Mouse (Mus musculus) neural tube, embryonic 13.5 days (tissue): Measurements from ENCODE around the gene Ugcg. TPM values are rescaled to one million over a fixed set of nuclear protein-coding genes. Genes with fewer than 3 reads are reported as not detected.
A peak's percentile ranks its signal among the peaks of the same experiment; 100 is the strongest.

Experiments used
- ATAC-seq: fragments of 200-750 bp; cut with Nextera tagmentation; 2 replicates; pipeline ENCODE4 v1.8.0; 2017; ENCODE audit warnings: low read depth, mild to moderate bottlenecking, moderate TSS enrichment, moderate library complexity
- H3K27ac ChIP-seq: fragments of 300-500 bp; sonication (generic); replicated peaks from 2 replicates; pipeline ENCODE4 v1.5.1; 2015; ENCODE audit warnings: moderate library complexity, mild to moderate bottlenecking, inconsistent platforms
- H3K27me3 ChIP-seq: fragments of 300-500 bp; sonication (generic); 2 replicates; pipeline ENCODE4 v1.6.1; 2015; ENCODE audit warnings: mild to moderate bottlenecking, inconsistent platforms
- H3K36me3 ChIP-seq: fragments of 300-500 bp; sonication (generic); 2 replicates; pipeline ENCODE4 v1.6.1; 2015; ENCODE audit warnings: mild to moderate bottlenecking, inconsistent platforms
- H3K4me1 ChIP-seq: fragments of 300-500 bp; sonication (generic); replicated peaks from 2 replicates; pipeline ENCODE4 v1.6.1; 2015; ENCODE audit warnings: inconsistent platforms
- H3K4me2 ChIP-seq: fragments of 300-500 bp; sonication (generic); 2 replicates; pipeline ENCODE4 v1.6.1; 2015; ENCODE audit warnings: inconsistent platforms, mild to moderate bottlenecking, moderate library complexity
- H3K4me3 ChIP-seq: fragments of 300-500 bp; sonication (generic); 2 replicates; pipeline ENCODE4 v1.5.1; 2015; ENCODE audit warnings: mild to moderate bottlenecking, inconsistent platforms
- H3K9ac ChIP-seq: fragments of 300-500 bp; sonication (generic); 2 replicates; pipeline ENCODE4 v1.6.1; 2015; ENCODE audit warnings: moderate library complexity, mild to moderate bottlenecking, inconsistent platforms
- H3K9me3 ChIP-seq: fragments of 300-500 bp; sonication (generic); 2 replicates; pipeline ENCODE4 v1.6.1; 2016; ENCODE audit warnings: inconsistent platforms
- WGBS: fragments of 180-500 bp; shearing (Covaris S2); methylation state at CpG from one replicate; pipeline ENCODE4 v1.1.7; 2015; 5-methylcytosine and 5-hydroxymethylcytosine counted together
- polyA plus RNA-seq: library from polyadenylated mRNA; unstranded; fragments of >200 nt; fragmentation: Nextera tagmentation; extraction: Ambion mirVana; gene quantifications from 2 replicates; pipeline ENCODE4 v1.2.1, GENCODE M21; 2015

Gene Ugcg
- 15.1 and 17.0 TPM in 2 replicates for polyA plus RNA-seq

DNA sequence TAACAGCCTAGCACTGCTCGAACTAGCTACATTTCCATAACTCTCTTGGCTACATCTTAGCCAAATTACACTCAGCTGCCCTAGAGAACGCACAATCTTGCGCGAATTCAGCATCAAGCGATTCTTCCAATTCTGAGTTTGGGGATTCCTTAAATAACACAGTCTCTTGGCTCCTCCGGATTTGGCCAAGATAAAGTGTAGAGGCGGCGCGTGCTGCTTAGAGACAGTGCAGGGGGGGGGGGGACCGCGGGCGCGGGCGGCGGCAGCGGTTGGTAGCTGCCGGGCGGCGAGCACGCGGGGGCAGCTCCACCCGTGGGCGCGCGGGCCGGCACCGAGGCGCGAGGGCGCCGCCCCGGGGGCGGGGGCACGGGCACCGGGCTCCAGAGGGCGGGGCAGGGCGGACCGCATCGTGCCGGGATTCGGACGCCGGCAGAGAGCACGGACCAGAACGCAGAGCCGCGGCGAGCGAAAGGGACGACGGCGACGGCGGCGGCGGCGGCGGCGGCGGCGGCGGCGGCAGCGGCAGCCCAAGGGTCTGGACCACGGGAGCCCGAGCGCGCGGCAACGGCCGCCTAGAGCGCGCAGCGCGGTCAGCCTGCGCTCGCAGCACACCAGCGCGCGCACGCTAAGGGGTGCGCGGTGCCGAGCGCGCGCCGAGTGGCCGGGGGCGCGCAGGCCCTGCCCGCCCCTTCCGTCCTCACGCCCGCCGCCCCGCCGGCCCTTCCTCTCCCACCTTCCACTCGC lies at the start of gene Ugcg:
TSS of gene Ugcg (plus strand) at position 456 of the 744 bp plus-strand sequence.
- under 1% methylated on average over 49 of the region's 99 CpGs for WGBS
- Histone ChIP-seq H3K9ac (peak within 1 kb of the TSS; percentile 97), H3K4me3 (peak within 1 kb of the TSS; percentile 93), H3K27me3 (no peaks in the 10 kb centered on the region), H3K4me2 (peak within 1 kb of the TSS; percentile 74), H3K4me1 (peaks cover 16% of the 10 kb centered on the region), H3K9me3 (no peaks in the 10 kb centered on the region), H3K36me3 (no peaks in the 10 kb centered on the region), H3K27ac (peak within 1 kb of the TSS; percentile 97)
- ATAC-seq, result peak; percentile 94

DNA sequence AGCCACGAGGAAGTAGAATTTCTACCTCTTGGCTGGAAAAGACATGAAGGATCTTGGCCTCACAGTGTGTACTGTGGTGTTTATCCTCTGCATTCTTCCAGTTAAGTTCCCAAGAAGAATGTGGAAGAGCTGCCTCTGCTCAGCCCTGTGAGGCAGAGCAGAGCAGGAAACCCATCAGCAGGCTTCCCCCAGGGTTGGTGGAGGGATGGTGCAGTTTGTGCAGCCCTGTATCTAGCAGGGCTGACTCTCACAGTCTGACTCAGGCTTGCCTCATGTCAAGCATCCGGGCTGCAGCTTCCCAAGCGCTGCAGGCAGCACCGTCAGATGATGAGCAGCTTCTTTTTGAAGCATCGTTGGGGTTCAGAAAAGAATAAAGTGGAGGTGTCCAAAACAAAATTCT lies 40.0 kb upstream of the Ugcg start:
- Histone ChIP-seq H3K4me1 (no peaks in the 10 kb centered on the region), H3K4me2 (no peak overlapping the region), H3K9me3 (no peaks in the 10 kb centered on the region), H3K4me3 (no peak overlapping the region), H3K27ac (no peak overlapping the region), H3K36me3 (no peaks in the 10 kb centered on the region), H3K27me3 (no peaks in the 10 kb centered on the region), H3K9ac (no peak overlapping the region)
- 86% methylated on average over 5 of the region's 5 CpGs for WGBS
- ATAC-seq, result no peak

DNA sequence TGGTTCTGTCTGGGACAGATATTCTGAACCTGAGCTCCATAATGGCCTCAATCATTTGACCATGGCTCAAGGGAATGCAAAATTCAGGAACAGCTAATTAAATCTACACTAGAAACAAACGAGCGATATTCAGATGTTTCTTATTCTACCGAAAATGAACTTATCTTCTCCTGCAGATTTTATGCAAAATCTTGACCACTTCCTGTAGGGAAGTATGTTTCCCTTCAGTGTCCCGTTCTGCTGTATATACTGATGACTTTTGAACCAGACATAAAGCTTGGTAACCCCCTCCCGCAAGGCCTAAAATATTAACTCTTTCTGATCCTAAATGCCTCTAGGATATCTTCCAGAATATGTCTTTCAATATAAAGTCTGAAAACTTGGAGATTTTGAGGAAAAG lies 38.1 kb upstream of the Ugcg start:
- WGBS, result 81% methylated on average over 5 of the region's 5 CpGs

DNA sequence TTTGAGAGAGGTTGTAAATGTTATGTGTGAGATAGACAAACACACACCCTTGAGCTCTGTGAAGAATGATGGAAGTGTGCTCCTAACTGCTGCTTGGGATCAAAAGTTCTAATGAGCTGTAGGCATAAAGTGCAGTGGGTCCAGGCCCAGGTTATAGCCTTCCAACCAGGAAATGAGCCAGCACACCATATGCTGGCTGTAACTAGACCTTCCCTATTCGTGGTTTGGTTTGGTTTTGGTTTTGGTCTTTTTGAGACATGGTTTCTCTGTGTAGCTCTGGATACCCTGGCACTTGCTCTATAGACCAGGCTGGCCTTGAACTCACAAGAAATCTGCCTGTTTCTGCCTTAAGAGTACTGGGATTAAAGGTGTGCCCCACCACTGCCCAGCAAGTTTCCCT lies 37.1 kb upstream of the Ugcg start:
- H3K9ac ChIP-seq, result no peak overlapping the region
- ATAC-seq, result no peak
- H3K4me3 ChIP-seq, result no peak overlapping the region
- no peaks in the 10 kb centered on the region for H3K27me3 ChIP-seq
- no peak overlapping the region for H3K27ac ChIP-seq
- no peaks in the 10 kb centered on the region for H3K9me3 ChIP-seq
- H3K4me1 ChIP-seq, result no peaks in the 10 kb centered on the region
- no peak overlapping the region for H3K4me2 ChIP-seq
- 89% methylated on average over 1 of the region's 1 CpGs for WGBS
- H3K36me3 ChIP-seq, result no peaks in the 10 kb centered on the region

More for the DNA sequence above, 38.1 kb upstream of the Ugcg start:
- Histone ChIP-seq H3K9ac (no peak overlapping the region), H3K4me3 (no peak overlapping the region), H3K36me3 (no peaks in the 10 kb centered on the region), H3K27me3 (no peaks in the 10 kb centered on the region), H3K4me1 (no peaks in the 10 kb centered on the region), H3K4me2 (no peak overlapping the region), H3K9me3 (no peaks in the 10 kb centered on the region), H3K27ac (no peak overlapping the region)
- no peak for ATAC-seq

DNA sequence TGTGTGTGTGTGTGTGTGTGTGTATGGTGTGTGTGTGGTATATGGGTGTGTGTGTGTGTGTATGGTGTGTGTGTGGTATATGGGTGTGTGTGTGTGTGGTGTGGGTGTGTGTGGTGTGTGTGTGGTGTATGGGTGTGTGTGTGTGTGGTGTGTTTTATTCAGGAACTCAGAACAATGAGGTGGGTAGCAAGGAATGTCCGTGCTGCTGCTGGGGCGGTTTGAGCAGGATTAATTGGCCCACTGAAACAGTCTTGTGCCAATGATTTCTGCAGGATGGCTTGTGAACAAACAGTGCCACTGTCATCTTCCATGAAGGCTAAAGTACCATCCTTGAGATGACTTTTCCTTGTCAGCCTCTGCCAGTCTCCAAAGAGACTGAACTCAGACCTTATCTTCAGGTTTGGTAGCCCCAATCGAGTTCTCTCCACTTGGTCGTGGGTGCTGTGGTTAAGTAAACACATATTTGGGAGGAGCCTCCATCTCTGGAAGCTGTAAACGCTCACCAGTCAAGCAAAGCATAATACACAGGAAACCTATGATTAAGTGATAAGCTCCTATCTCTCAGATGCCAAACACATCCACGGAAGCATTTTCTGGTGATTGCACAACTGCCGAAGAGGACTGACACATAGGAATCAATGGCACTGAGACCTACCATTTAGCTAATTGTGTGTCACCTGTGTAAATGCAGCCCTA lies 32.0 kb upstream of the Ugcg start:
- 78% methylated on average over 7 of the region's 7 CpGs for WGBS
- no peaks in the 10 kb centered on the region for H3K4me1 ChIP-seq
- H3K36me3 ChIP-seq, result no peaks in the 10 kb centered on the region
- H3K4me2 ChIP-seq, result no peak overlapping the region
- no peak for ATAC-seq
- H3K27me3 ChIP-seq, result no peaks in the 10 kb centered on the region
- H3K4me3 ChIP-seq, result no peak overlapping the region
- no peaks in the 10 kb centered on the region for H3K9me3 ChIP-seq
- no peak overlapping the region for H3K27ac ChIP-seq
- no peak overlapping the region for H3K9ac ChIP-seq

DNA sequence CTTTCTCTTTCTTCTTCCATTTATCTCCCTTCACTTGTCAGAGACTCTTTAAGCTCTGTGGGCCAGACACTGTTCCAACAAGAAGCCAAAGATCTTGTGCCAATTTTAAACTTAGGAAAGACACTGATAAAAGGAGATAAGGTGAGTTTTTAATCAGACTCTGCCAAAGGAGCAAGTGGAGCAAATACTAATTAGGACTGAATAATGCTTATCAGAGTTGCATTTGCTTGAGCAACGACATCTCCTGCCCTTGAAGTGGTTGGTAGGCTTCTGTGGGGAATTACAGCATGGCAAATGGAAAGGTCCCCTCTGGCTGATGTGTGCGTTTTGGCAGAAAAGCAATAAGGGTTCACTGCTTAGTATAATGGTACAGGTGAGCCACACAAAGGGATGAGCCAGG lies 31.4 kb upstream of the Ugcg start:
- Histone ChIP-seq H3K36me3 (no peaks in the 10 kb centered on the region), H3K27ac (no peak overlapping the region), H3K9ac (no peak overlapping the region), H3K9me3 (no peaks in the 10 kb centered on the region), H3K27me3 (no peaks in the 10 kb centered on the region), H3K4me2 (no peak overlapping the region), H3K4me1 (no peaks in the 10 kb centered on the region), H3K4me3 (no peak overlapping the region)
- no peak for ATAC-seq
- WGBS, result 77% methylated on average over 2 of the region's 2 CpGs

DNA sequence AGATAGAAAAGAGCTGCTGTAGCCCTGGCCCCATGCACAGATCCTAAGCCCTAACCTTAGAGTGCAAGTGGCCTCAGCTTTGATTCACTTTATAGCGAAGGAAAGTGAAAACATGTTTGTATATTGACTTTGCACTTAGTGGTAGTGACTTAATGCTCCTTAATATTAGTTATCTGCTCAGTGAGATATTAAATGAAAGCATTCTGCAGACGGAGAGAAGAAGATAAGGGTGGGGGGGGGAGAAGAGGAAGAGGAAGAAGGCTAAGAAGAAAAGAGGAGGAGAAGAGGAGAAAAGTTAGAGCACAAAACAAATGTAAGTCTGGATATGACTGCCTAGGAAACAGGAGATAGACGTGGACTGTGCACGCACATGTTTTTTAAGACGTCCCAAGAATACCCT lies 28.8 kb upstream of the Ugcg start:
- 93% methylated on average over 5 of the region's 5 CpGs for WGBS
- no peak overlapping the region for H3K9ac ChIP-seq
- ATAC-seq, result no peak
- no peaks in the 10 kb centered on the region for H3K27me3 ChIP-seq
- H3K27ac ChIP-seq, result no peak overlapping the region
- no peak overlapping the region for H3K4me2 ChIP-seq
- H3K9me3 ChIP-seq, result no peaks in the 10 kb centered on the region
- H3K4me1 ChIP-seq, result no peaks in the 10 kb centered on the region
- H3K4me3 ChIP-seq, result no peak overlapping the region
- H3K36me3 ChIP-seq, result no peaks in the 10 kb centered on the region

DNA sequence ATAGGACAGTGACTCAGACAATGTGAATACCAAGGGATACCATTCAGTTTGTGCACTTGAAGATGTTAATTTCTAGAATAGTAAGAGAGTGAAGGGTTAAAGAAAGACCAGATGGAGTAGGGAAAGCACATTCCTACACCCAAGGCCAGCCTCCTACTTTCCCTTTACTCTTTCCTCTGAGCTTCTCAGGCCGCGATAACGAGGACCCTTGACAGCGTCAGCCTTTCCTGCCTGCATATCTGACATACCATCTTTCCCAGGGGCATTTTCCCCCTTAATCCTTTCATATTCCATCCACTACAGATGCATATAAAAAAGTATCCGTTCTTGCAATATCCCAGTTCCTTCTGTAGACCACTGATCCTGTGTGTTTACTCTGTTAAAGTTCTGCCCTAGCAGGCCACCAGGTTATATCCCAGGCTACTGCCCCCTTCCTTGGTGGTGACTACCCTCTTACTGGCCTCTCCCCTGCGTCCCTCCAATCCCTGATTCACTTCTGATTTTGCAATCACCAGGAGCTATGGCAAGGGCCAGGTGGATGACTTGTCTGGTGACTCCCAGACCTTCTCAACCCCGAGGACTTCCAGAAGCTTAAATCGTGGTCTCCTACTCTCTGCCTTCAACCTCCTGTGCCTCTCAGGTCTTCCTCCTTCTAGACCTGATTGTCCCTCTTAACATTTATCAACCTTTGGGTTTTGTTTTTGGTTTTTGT lies 27.9 kb upstream of the Ugcg start:
- Histone ChIP-seq H3K9ac (no peak overlapping the region), H3K4me3 (no peak overlapping the region), H3K36me3 (no peaks in the 10 kb centered on the region), H3K9me3 (no peaks in the 10 kb centered on the region), H3K4me2 (no peak overlapping the region), H3K27ac (no peak overlapping the region), H3K27me3 (no peaks in the 10 kb centered on the region), H3K4me1 (no peaks in the 10 kb centered on the region)
- ATAC-seq, result no peak
- 80% methylated on average over 8 of the region's 8 CpGs for WGBS

DNA sequence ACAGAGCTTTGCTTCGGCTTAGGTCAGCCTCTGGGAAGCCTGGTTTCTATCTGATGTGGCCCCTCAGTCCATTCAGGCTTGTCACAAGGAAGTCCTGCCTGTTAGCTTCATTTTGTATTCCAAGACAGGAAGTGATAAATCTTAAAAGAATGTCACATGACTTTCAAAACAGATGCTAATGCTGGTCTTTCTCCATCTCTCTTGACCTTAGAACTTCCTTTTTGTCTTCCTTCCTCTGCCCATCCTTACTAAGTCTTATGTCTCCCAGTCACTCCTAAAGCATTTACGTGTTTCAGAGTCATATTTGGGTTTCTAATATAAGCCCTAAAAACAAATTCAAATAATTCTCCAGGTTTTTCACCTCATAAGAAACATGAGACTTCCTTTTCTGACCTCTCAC lies 25.0 kb upstream of the Ugcg start:
- ATAC-seq, result no peak
- Histone ChIP-seq H3K9ac (no peak overlapping the region), H3K27ac (no peak overlapping the region), H3K4me2 (no peak overlapping the region), H3K27me3 (no peaks in the 10 kb centered on the region), H3K4me3 (no peak overlapping the region), H3K36me3 (no peaks in the 10 kb centered on the region), H3K9me3 (no peaks in the 10 kb centered on the region), H3K4me1 (no peaks in the 10 kb centered on the region)
- WGBS, result 72% methylated on average over 2 of the region's 2 CpGs

DNA sequence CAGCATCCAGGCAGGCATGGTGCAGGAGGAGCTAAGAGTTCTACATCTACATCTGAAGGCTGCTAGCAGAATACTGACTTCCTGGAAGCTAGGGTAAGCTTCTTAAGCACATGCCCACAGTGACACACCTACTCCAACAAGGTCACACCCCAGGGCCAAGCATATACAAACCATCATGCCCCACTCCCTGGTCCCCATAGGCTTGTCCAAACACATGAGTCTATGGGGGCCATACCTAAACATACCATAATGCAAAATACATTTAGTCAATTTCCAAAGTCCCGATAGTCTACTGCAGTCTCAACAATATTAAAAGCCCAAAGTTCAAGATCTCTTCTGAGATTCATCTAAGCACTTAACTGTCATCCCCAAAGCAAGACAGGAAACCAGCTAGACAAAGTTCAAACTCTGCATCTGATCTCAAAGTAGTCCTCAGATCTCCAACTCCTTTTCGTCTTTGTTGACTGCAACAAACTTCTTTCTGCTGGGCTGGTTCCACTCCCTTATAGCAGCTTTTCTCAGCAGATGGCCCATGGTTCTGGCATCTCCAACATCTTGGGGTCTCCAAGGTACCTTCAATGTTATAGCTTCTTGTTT lies 21.7 kb upstream of the Ugcg start:
- Histone ChIP-seq H3K4me1 (no peaks in the 10 kb centered on the region), H3K27me3 (no peaks in the 10 kb centered on the region), H3K4me3 (no peak overlapping the region), H3K9me3 (no peaks in the 10 kb centered on the region), H3K27ac (no peak overlapping the region), H3K4me2 (no peak overlapping the region), H3K9ac (no peak overlapping the region), H3K36me3 (no peaks in the 10 kb centered on the region)
- no peak for ATAC-seq
- WGBS, result 98% methylated on average over 2 of the region's 2 CpGs

DNA sequence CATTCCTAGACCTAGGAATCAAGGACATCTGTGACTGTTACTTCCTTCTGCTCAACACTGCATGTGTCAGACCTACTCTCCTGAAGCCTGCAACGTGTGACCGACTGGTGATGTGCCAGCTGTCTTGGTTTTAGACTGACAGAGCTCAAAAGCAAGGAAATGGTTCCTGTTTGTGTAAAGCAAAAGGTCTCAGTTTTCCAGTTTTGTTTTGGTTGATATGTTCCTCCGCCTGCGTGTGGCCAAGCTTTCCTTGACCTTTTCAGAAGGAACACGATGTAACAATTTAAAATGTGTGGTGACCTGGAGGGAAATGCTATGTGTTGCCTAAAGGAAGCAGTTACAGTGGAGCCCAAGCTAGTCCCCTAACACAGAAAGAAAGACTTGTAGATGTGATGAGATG lies 19.1 kb upstream of the Ugcg start:
- H3K27ac ChIP-seq, result no peak overlapping the region
- no peak overlapping the region for H3K4me3 ChIP-seq
- H3K36me3 ChIP-seq, result no peaks in the 10 kb centered on the region
- no peak for ATAC-seq
- no peaks in the 10 kb centered on the region for H3K9me3 ChIP-seq
- no peak overlapping the region for H3K4me2 ChIP-seq
- no peaks in the 10 kb centered on the region for H3K27me3 ChIP-seq
- WGBS, result 86% methylated on average over 5 of the region's 5 CpGs
- H3K9ac ChIP-seq, result no peak overlapping the region
- no peaks in the 10 kb centered on the region for H3K4me1 ChIP-seq

DNA sequence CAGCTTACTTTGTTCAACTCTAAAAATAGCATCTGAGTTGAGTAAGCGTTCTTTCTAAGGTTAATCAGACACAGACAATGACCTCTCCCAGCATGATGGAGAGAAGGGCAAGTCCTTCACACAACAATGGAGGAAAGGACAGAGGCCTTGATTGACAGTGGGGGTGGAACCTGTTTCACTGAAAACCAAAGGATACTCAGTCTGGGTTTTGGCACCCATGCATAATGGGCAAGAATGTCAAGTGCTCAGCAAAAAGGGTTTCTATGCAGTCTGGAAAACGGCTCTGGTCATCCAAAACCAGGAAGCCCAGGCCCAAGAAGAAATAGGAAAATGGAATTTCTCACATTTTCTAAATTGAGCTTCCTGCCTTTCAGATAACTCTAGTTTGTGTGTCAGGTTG lies 16.4 kb upstream of the Ugcg start:
- Histone ChIP-seq H3K27ac (no peak overlapping the region), H3K4me3 (no peak overlapping the region), H3K9me3 (no peaks in the 10 kb centered on the region), H3K4me1 (no peaks in the 10 kb centered on the region), H3K9ac (no peak overlapping the region), H3K36me3 (no peaks in the 10 kb centered on the region), H3K27me3 (no peaks in the 10 kb centered on the region), H3K4me2 (no peak overlapping the region)
- no peak for ATAC-seq
- 29% methylated on average over 2 of the region's 2 CpGs for WGBS
